Mouse (Mus musculus) cortical plate, adult 2 months (tissue): ENCODE measurements around the gene Cd300ld4.

ENCODE experiments used
- CTCF ChIP-seq: fragments of 200-500 bp; IDR thresholded peaks from 2 replicates; pipeline ENCODE4 v1.5.1; 2011; ENCODE audit warnings: mild to moderate bottlenecking, control low read depth, low read length; ENCODE audit not compliant: insufficient read depth; ENCODE audit errors: extremely low read depth
- POLR2A ChIP-seq: fragments of 200-500 bp; IDR thresholded peaks from 2 replicates; pipeline ENCODE4 v1.6.1; 2011; ENCODE audit warnings: mild to moderate bottlenecking, low read length, control low read depth; ENCODE audit not compliant: insufficient read depth; ENCODE audit errors: extremely low read depth

- TF ChIP-seq CTCF, result no peak
- no peak for TF ChIP-seq POLR2A
These were observed 46.2 kb upstream of the Cd300ld4 start for GRCm38 (mm10) chr11:115073002-115073401.
